Mouse (Mus musculus) megakaryocyte, embryonic 14.5 days (primary cell): Measurements from ENCODE around the gene 4930523C07Rik.

Experiments used
- FLI1 ChIP-seq: IDR thresholded peaks from 2 replicates; pipeline ENCODE4 v1.6.1; 2012; ENCODE audit warnings: low read length, inconsistent platforms, mixed read lengths
- GATA1 ChIP-seq: IDR thresholded peaks from 3 replicates; pipeline ENCODE4 v1.6.1; 2012; ENCODE audit warnings: mixed read lengths, low read length, inconsistent platforms, borderline replicate concordance

- no peak for TF ChIP-seq GATA1
- no peak for TF ChIP-seq FLI1
Measured at GRCm38 (mm10) chr1:160047481-160047931, 3.3 kb downstream of the 4930523C07Rik start.
